Mouse (Mus musculus) midbrain, embryonic 10.5 days (tissue): ENCODE results near the gene Oxld1. TPM values are rescaled to one million over a fixed set of nuclear protein-coding genes. Genes with fewer than 3 reads are reported as not detected.
"Not testable (repeated sequence)": the region's sequence is repeated elsewhere in the genome, so short reads cannot be mapped to it uniquely, and the experiment has no call there.

Source experiments
- DNase-seq: peaks from one replicate; pipeline ENCODE4 v3.0.0-alpha.2; 2017; ENCODE audit warnings: low spot score
- H3K27ac ChIP-seq: fragments of 300-500 bp; sonication (generic); replicated peaks from 2 replicates; pipeline ENCODE4 v1.5.1; 2016; ENCODE audit warnings: mild to moderate bottlenecking
- H3K27me3 ChIP-seq: fragments of 300-500 bp; sonication (generic); 2 replicates; pipeline ENCODE4 v1.6.1; 2016; ENCODE audit warnings: low read depth, mild to moderate bottlenecking; ENCODE audit not compliant: poor library complexity, severe bottlenecking
- H3K36me3 ChIP-seq: fragments of 300-500 bp; sonication (generic); 2 replicates; pipeline ENCODE4 v1.6.1; 2016; ENCODE audit warnings: mild to moderate bottlenecking, moderate library complexity
- H3K4me1 ChIP-seq: fragments of 300-500 bp; sonication (generic); 2 replicates; pipeline ENCODE4 v1.6.1; 2016
- H3K4me3 ChIP-seq: fragments of 300-500 bp; sonication (generic); 2 replicates; pipeline ENCODE4 v1.5.1; 2016; ENCODE audit warnings: mild to moderate bottlenecking, moderate library complexity
- H3K9me3 ChIP-seq: fragments of 300-500 bp; sonication (generic); replicated peaks from 2 replicates; pipeline ENCODE4 v1.6.1; 2016; ENCODE audit warnings: mild to moderate bottlenecking
- WGBS: fragments of 180-500 bp; shearing (Covaris S2); methylation state at CpG from one replicate; pipeline ENCODE4 v1.1.7; 2016; 5-methylcytosine and 5-hydroxymethylcytosine counted together
- polyA plus RNA-seq: library from polyadenylated mRNA; unstranded; fragments of >200 nt; fragmentation: Nextera tagmentation; extraction: Ambion mirVana; gene quantifications from 2 replicates; pipeline ENCODE4 v1.2.1, GENCODE M21; 2016

Gene Oxld1
- polyA plus RNA-seq, 1 experiment from 2014 or later: 11.8 TPM

DNA sequence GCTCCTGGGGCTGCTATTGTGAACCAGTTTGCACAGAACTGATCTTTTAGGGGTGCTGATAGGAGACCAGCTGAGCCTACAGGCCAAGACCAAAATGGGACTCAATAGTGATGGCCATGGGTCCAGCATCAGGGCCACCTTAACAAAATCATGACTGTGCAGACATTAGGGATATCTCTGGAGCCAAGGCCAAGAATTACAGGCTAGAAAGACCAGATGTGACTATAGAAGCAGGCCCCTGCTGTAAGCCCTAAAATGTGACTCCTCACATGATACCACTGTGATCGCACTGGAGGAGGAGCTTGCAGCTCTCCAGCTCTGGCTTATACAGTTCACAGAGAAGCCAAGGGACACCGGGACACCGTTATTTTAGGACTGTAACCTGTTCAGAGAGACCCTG is 15.5 kb downstream of the Oxld1 start, which contains the start of gene Tspan10:
TSS of gene Tspan10 (plus strand) at position 301 of the 400 bp plus-strand sequence.
- 91% methylated on average over 3 of the region's 3 CpGs for WGBS
- no peak for DNase-seq
- H3K4me3 ChIP-seq: peak within 1 kb of the TSS; percentile 3; the same call in 1 of the 2 replicates
- no peaks in the 10 kb centered on the region for H3K27me3 ChIP-seq
- no peak within 1 kb of the TSS for H3K27ac ChIP-seq
- H3K36me3 ChIP-seq: no peaks in the 10 kb centered on the region
- no peaks in the 10 kb centered on the region for H3K9me3 ChIP-seq
- H3K4me1 ChIP-seq: 0 out of 2 replicates have a peak, but pooled peaks cover 5% of the 10 kb centered on the region

DNA sequence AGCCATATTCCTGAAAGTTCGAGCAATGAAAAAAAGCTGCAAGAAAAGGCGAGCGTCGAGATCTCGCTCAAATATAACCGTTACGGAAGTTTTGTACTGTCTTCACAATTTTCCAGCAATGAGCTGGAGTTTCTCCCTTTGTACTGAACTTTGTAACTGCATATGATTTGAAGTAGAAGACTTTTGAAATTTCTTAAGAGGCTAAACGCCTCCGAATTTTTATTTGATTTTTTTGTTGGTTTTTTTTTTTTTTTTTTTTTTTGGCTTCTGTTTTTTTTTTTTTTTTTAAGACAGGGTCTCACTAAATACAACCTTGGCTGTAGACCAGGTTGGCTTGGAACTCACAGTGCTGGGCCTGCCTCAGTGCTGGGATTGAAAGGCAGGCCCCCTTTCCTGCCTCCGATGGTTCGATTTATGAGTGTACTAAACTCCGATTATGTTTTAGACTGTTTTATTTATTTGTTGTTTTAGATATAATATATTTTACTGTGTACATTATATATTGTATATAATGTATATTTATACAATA is 19.9 kb downstream of the Oxld1 start:
- no peak for DNase-seq
- H3K4me1 ChIP-seq: peaks cover 18% of the 10 kb centered on the region
- no peaks in the 10 kb centered on the region for H3K9me3 ChIP-seq
- H3K27me3 ChIP-seq: no peaks in the 10 kb centered on the region
- peak overlapping the region; percentile 81 for H3K4me3 ChIP-seq
- H3K36me3 ChIP-seq: peaks cover 24% of the 10 kb centered on the region
- WGBS: 34% methylated on average over 12 of the region's 12 CpGs
- peak overlapping the region; percentile 96 for H3K27ac ChIP-seq

GRCm38 (mm10) chr11:120437152-120437856 is 20.6 kb downstream of the Oxld1 start, which contains the start of gene Nploc4:
TSS of gene Nploc4 (minus strand) at chr11:120437708.
- Histone ChIP-seq H3K4me3 (peak within 1 kb of the TSS; percentile 81), H3K9me3 (no peaks in the 10 kb centered on the region), H3K27ac (peak within 1 kb of the TSS; percentile 96), H3K27me3 (no peaks in the 10 kb centered on the region), H3K4me1 (peaks cover 18% of the 10 kb centered on the region), H3K36me3 (peaks cover 30% of the 10 kb centered on the region)
- WGBS: under 1% methylated on average over 69 of the region's 77 CpGs
- peak; percentile 94 for DNase-seq

DNA sequence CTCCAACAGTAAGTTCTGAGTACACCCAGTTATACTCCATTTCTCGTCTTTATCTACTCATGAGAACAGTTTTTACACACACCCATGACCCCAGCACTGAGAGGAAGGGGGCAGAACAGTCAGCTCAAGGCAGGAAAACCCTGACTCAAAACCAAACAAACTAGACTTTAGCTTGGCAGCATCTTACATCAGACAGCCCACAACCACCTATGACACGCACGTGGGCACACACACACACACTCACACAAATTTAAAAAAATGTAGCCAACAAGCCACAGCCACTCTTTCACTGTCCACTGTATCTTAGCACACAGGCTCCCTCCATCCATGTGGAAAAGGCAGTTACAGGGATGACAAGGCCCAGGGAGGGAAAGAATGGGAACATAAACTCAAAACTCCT is 31.1 kb downstream of the Oxld1 start:
- Histone ChIP-seq H3K4me3 (no peak overlapping the region), H3K36me3 (peaks cover 91% of the 10 kb centered on the region), H3K9me3 (no peaks in the 10 kb centered on the region), H3K27ac (no peak overlapping the region), H3K27me3 (no peaks in the 10 kb centered on the region), H3K4me1 (no peaks in the 10 kb centered on the region)
- no peak for DNase-seq
- 94% methylated on average over 3 of the region's 3 CpGs for WGBS

- no peaks in the 10 kb centered on the region for H3K9me3 ChIP-seq
- DNase-seq: peak; percentile 48
- WGBS: 77% methylated on average over 9 of the region's 9 CpGs
- H3K4me1 ChIP-seq: no peaks in the 10 kb centered on the region
- H3K27me3 ChIP-seq: no peaks in the 10 kb centered on the region
- no peak overlapping the region for H3K4me3 ChIP-seq
- no peak overlapping the region for H3K27ac ChIP-seq
- peaks cover 91% of the 10 kb centered on the region for H3K36me3 ChIP-seq
Measured at GRCm38 (mm10) chr11:120423569-120424295, 34.1 kb downstream of the Oxld1 start.

DNA sequence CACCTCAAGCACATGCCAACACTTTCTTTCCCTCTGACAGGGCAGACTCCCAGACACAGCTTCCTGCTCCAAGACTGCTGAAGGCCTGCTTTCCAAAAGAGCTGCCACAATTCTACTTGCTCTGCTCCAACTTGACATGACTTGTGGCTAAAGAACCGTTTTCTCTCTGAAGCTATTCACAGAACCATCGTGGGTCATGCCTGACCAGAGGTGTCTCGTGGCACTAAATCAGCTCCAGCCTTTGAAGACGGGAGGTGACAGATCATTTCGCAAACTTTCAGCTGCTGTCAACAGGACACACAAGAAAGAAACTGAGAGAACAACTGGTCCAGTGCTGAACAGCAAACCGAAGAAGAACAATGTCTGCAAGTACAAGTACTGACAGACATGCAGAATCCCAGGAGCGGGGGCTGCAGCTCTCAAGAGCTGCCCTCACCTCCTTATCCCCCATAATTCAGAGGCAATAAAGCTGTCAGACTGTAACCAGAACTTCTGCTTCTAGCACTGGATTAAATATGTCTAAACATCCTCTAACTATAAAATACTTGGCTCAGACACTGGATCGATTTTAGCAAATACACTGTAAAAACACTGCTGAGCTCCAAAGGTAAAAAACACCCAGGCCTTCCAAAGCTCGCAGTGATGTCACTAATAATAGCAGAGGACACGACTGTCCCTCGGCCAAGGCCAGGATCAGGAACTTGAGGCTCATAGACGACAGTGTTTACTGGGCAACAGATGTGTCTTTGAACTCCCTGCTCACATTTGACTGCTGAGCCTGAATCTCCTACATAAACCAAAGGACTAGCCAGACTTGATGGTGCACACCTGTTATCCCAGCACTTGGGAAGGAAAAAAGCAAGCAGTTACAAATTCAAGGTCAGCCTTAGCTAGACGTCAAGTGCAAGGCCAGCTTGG is 35.0 kb downstream of the Oxld1 start:
- no peaks in the 10 kb centered on the region for H3K4me1 ChIP-seq
- no peaks in the 10 kb centered on the region for H3K9me3 ChIP-seq
- H3K36me3 ChIP-seq: peaks cover 91% of the 10 kb centered on the region
- no peak for DNase-seq
- no peaks in the 10 kb centered on the region for H3K27me3 ChIP-seq
- WGBS: 93% methylated on average over 13 of the region's 13 CpGs
- no peak overlapping the region for H3K27ac ChIP-seq
- H3K4me3 ChIP-seq: no peak overlapping the region

DNA sequence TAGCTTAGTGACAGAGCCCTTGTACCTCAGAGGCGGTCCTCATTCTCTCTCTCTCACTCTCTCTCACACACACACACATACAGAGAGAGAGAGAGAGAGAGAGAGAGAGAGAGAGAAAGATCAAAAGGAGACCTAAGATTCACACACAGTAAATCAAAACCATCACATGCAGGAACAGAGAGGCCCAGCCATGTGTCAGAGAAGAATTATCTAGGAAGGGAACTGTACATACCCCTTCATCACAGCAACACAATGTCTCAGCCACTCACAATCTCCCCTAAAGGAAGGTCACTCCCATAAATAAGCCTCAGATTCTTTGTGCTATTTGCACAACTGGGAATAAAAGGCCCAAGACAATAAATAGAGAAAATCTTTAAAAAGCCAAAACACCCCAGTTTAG is 39.3 kb downstream of the Oxld1 start:
- Histone ChIP-seq H3K27me3 (no peaks in the 10 kb centered on the region), H3K4me3 (no peak overlapping the region), H3K9me3 (no peaks in the 10 kb centered on the region), H3K4me1 (no peaks in the 10 kb centered on the region), H3K36me3 (peaks cover 97% of the 10 kb centered on the region), H3K27ac (no peak overlapping the region)
- DNase-seq: no peak
- WGBS: 94% methylated on average over 1 of the region's 1 CpGs

DNA sequence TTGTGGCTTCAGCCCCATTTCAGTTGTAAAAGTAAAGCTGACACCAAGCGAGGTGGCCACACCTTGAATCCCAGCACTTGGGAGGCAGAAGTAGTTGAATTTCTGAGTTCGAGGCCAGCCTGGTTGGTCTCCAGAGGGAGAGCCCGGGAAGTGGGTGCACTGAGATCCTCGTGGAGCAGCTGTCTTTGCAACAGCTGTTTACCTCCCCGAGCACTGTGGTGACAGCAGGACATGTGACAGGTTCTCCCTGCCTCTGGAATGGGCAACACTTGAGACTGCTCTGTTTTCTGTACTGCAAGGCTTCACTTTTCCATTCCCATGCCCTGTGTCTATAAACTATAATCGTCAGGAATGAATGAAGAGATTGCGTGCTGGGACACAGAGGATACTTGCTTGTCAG is 40.0 kb downstream of the Oxld1 start:
- no peak for DNase-seq
- no peak overlapping the region for H3K27ac ChIP-seq
- no peak overlapping the region for H3K4me3 ChIP-seq
- no peaks in the 10 kb centered on the region for H3K4me1 ChIP-seq
- no peaks in the 10 kb centered on the region for H3K27me3 ChIP-seq
- 94% methylated on average over 7 of the region's 7 CpGs for WGBS
- H3K36me3 ChIP-seq: peaks cover 97% of the 10 kb centered on the region
- no peaks in the 10 kb centered on the region for H3K9me3 ChIP-seq

DNA sequence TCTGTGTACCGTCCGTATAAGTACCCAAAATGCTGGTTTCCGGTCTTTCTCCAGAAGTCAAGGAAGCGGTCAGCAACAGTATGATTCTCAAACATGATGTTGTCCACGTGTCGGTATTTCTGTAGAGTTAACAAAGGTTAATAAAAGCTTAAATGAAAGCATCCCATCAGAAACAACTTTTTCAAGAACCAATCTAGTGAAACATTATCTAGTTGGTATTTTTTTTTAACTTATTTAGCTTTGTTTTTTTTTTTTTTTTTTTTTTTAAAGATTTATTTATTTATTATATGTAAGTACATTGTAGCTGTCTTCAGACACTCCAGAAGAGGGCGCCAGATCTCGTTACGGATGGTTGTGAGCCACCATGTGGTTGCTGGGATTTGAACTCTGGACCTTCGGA is 44.2 kb downstream of the Oxld1 start:
- not testable (repeated sequence) for H3K4me1 ChIP-seq, H3K27me3 ChIP-seq, H3K9me3 ChIP-seq, H3K27ac ChIP-seq, H3K4me3 ChIP-seq, DNase-seq
- peaks cover 98% of the 10 kb centered on the region for H3K36me3 ChIP-seq
- 94% methylated on average over 9 of the region's 10 CpGs for WGBS

Other genes with a start within 250 kb of the Oxld1 start
- gene Bahcc1, start 225.1 kb downstream of the Oxld1 start, polyA plus RNA-seq: 14.3 and 16.6 TPM in 2 replicates
- gene Actg1, start 109.5 kb downstream of the Oxld1 start, polyA plus RNA-seq: 2,836 and 2,964 TPM in 2 replicates
- 0.61 and 0.62 TPM in 2 replicates for gene Fscn2, start 96.5 kb downstream of the Oxld1 start, polyA plus RNA-seq
- gene Faap100, start 79.3 kb downstream of the Oxld1 start, polyA plus RNA-seq: 34.5 and 41.8 TPM in 2 replicates
- 45.1 and 46.5 TPM in 2 replicates for gene Nploc4, start 20.4 kb downstream of the Oxld1 start, polyA plus RNA-seq
- gene Tspan10, start 15.4 kb downstream of the Oxld1 start, polyA plus RNA-seq: 0.39 TPM in 1 of 2 replicates, not detected in the other
- 0.20 and 0.53 TPM in 2 replicates for gene Pde6g, start 4.6 kb downstream of the Oxld1 start, polyA plus RNA-seq
- gene Ccdc137, start within 50 bp of the Oxld1 start, polyA plus RNA-seq: 38.9 and 41.8 TPM in 2 replicates
- 61.8 and 64.0 TPM in 2 replicates for gene Arl16, start 9.5 kb upstream of the Oxld1 start, polyA plus RNA-seq
- gene Mrpl12, start 26.5 kb upstream of the Oxld1 start, polyA plus RNA-seq: 167 and 194 TPM in 2 replicates
- gene Slc25a10, start 33.8 kb upstream of the Oxld1 start, polyA plus RNA-seq: 50.1 and 53.4 TPM in 2 replicates
- gene Gcgr, start 72.6 kb upstream of the Oxld1 start, polyA plus RNA-seq: 0.26 and 0.27 TPM in 2 replicates
- 226 and 238 TPM in 2 replicates for gene Mcrip1, start 91.7 kb upstream of the Oxld1 start, polyA plus RNA-seq
- gene Ppp1r27, start 93.1 kb upstream of the Oxld1 start, polyA plus RNA-seq: not detected in 2 replicates
- gene P4hb, start 115.2 kb upstream of the Oxld1 start, polyA plus RNA-seq: 534 and 562 TPM in 2 replicates
- 743 and 777 TPM in 2 replicates for gene Arhgdia, start 123.6 kb upstream of the Oxld1 start, polyA plus RNA-seq
- 605 and 647 TPM in 2 replicates for gene Alyref, start 140.3 kb upstream of the Oxld1 start, polyA plus RNA-seq
- gene Anapc11, start 140.4 kb upstream of the Oxld1 start, polyA plus RNA-seq: 216 and 231 TPM in 2 replicates
- gene Npb, start 150.4 kb upstream of the Oxld1 start, polyA plus RNA-seq: 0.65 and 0.66 TPM in 2 replicates
- gene Pcyt2, start 159.9 kb upstream of the Oxld1 start, polyA plus RNA-seq: 140 and 151 TPM in 2 replicates
- 34.2 and 37.4 TPM in 2 replicates for gene Sirt7, start 167.2 kb upstream of the Oxld1 start, polyA plus RNA-seq
- 19.8 and 23.0 TPM in 2 replicates for gene Mafg, start 175.5 kb upstream of the Oxld1 start, polyA plus RNA-seq
- 37.6 and 43.4 TPM in 2 replicates for gene Pycr1, start 185.7 kb upstream of the Oxld1 start, polyA plus RNA-seq
- gene Myadml2, start 190.1 kb upstream of the Oxld1 start, polyA plus RNA-seq: 0.15 TPM in 1 of 2 replicates, not detected in the other
- 3.3 and 3.6 TPM in 2 replicates for gene Notum, start 203.1 kb upstream of the Oxld1 start, polyA plus RNA-seq
- 150 and 161 TPM in 2 replicates for gene Aspscr1, start 214.9 kb upstream of the Oxld1 start, polyA plus RNA-seq